Mouse (Mus musculus) small intestine, adult 2 months (tissue): ENCODE measurements around the gene Gls.

Experiments used
- CTCF ChIP-seq: fragments of 200-500 bp; IDR thresholded peaks from 2 replicates; pipeline ENCODE4 v1.5.1; 2012; ENCODE audit warnings: low read depth, mild to moderate bottlenecking, control low read depth, inconsistent platforms, low read length, moderate library complexity, mixed read lengths; ENCODE audit not compliant: insufficient replicate concordance, insufficient read length; ENCODE audit errors: extremely low read depth
- POLR2A ChIP-seq: fragments of 200-500 bp; IDR thresholded peaks from 2 replicates; pipeline ENCODE4 v1.6.1; 2012; ENCODE audit warnings: low read depth, mild to moderate bottlenecking, control low read depth, inconsistent platforms, low read length, moderate library complexity

DNA sequence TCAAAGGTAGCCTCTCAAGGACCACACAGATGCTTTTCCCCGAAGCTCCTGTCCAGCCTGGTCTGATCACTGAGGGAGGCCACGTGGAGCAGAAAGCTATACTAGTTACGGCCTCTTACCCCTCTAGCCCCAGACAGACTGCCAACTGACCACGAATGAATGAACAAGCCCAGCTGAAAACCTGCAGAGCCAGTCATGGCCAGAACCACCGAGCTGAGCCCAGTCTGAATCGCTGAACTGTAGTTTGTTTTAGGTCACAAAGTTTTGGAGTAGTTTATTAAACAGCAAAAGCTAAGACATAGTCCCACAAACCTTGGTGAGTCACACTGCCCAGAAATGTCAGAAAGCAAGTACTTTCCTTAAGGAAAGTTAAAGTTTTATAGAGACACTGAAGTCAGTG lies 45.0 kb upstream of the Gls start:
- no peak for TF ChIP-seq CTCF
- no peak for TF ChIP-seq POLR2A
